Mouse (Mus musculus) embryonic stem cell, embryonic (primary cell): ENCODE measurements around the gene Fermt2.

Experiments used
- CTCF ChIA-PET, 4 experiments: fragments of 300-600 bp in 2 of 4; fragments of 350-600 bp in 2 of 4; sonication (Branson Sonifier 250); formaldehyde crosslinking; loops; one replicate each; lab custom pipeline; 2022; ENCODE audit warnings: inconsistent platforms in 2 of 4; lab: Charles Lee
- POLR2A ChIA-PET, 4 experiments: fragments of 300-600 bp in 2 of 4; fragments of 350-600 bp in 2 of 4; sonication (Branson Sonifier 250); formaldehyde crosslinking; loops; one replicate each; lab custom pipeline; 2022; ENCODE audit warnings: antibody characterized with exemption in 4 of 4, inconsistent platforms in 1 of 4; lab: Charles Lee

Fermt2 gene

GRCm38 (mm10) chr14:45460491-45460890, 69.4 kb downstream of the Fermt2 start:
- ChIA-PET CTCF (interaction anchor here in 3 of 4 experiments (0.6 to 1.1 kb wide), 3 partner anchors 28 to 46 kb away, joined by 3 to 4 read pairs (median 3); no protein-coding TSS in a partner anchor), POLR2A (interaction anchor here in 2 of 4 experiments (0.7 to 2.0 kb wide), 2 partner anchors 69 to 107 kb away, joined by 5 to 6 read pairs; partner anchors contain the start of gene Fermt2 (in 1 of the 2))

GRCm38 (mm10) chr14:45459877-45460276, 70.0 kb downstream of the Fermt2 start:
- ChIA-PET POLR2A (interaction anchor here in 1 of 4 experiments (2.0 kb wide), 1 partner anchor 69 kb away, joined by 5 read pairs; the partner anchor contains the start of gene Fermt2), CTCF (interaction anchor here in 3 of 4 experiments (0.6 to 1.1 kb wide), 3 partner anchors 28 to 46 kb away, joined by 3 to 4 read pairs (median 3); no protein-coding TSS in a partner anchor)

GRCm38 (mm10) chr14:45457003-45457402, 72.9 kb downstream of the Fermt2 start:
- ChIA-PET CTCF (interaction anchor here in 2 of 4 experiments (0.9 to 1.7 kb wide), 2 partner anchors 94 kb away, joined by 3 to 4 read pairs; no protein-coding TSS in a partner anchor), POLR2A (interaction anchor here in 3 of 4 experiments (0.6 to 4.7 kb wide), 11 partner anchors 9 to 108 kb away, joined by 3 to 32 read pairs (median 3); no protein-coding TSS in a partner anchor)

GRCm38 (mm10) chr14:45456502-45456846, 73.4 kb downstream of the Fermt2 start:
- ChIA-PET POLR2A (interaction anchor here in 3 of 4 experiments (0.6 to 4.7 kb wide), 12 partner anchors 9 to 109 kb away, joined by 3 to 32 read pairs (median 4); no protein-coding TSS in a partner anchor), CTCF (interaction anchor here in 3 of 4 experiments (0.5 to 1.7 kb wide), 3 partner anchors 33 to 95 kb away, joined by 3 to 4 read pairs (median 3); no protein-coding TSS in a partner anchor)

- CTCF ChIA-PET = interaction anchor here (0.5 to 1.7 kb wide), 6 partner anchors 14 to 95 kb away, joined by 3 to 5 read pairs (median 4); no protein-coding TSS in a partner anchor
- POLR2A ChIA-PET = interaction anchor here (0.8 to 4.7 kb wide), 15 partner anchors 10 to 110 kb away, joined by 3 to 32 read pairs (median 4); partner anchors contain the start of gene Fermt2 (in 1 of the 4)
Observed at GRCm38 (mm10) chr14:45455651-45456501, 74.0 kb downstream of the Fermt2 start.

- ChIA-PET POLR2A (interaction anchor here (0.6 to 4.7 kb wide), 20 partner anchors 7 to 148 kb away, joined by 3 to 32 read pairs (median 5); no protein-coding TSS in a partner anchor), CTCF (interaction anchor here in 2 of 4 experiments (0.6 to 1.3 kb wide), 4 partner anchors 9 to 212 kb away, joined by 3 to 4 read pairs (median 3); no protein-coding TSS in a partner anchor)
Observed at GRCm38 (mm10) chr14:45453538-45454233, 76.2 kb downstream of the Fermt2 start.

- ChIA-PET CTCF (interaction anchor here in 2 of 4 experiments (0.6 to 1.3 kb wide), 3 partner anchors 8 to 109 kb away, joined by 3 to 4 read pairs (median 3); no protein-coding TSS in a partner anchor), POLR2A (interaction anchor here (0.6 to 5.0 kb wide), 19 partner anchors 7 to 87 kb away, joined by 3 to 32 read pairs (median 6); no protein-coding TSS in a partner anchor)
Observed at GRCm38 (mm10) chr14:45452861-45453512, 76.9 kb downstream of the Fermt2 start.

GRCm38 (mm10) chr14:45452148-45452547, 77.8 kb downstream of the Fermt2 start:
- POLR2A ChIA-PET = interaction anchor here in 3 of 4 experiments (0.6 to 5.0 kb wide), 8 partner anchors 12 to 206 kb away, joined by 3 to 27 read pairs (median 4); partner anchors contain the start of gene Ddhd1 (in 1 of the 3)
- CTCF ChIA-PET = no interaction called here

GRCm38 (mm10) chr14:45451090-45451489, 78.8 kb downstream of the Fermt2 start:
- POLR2A ChIA-PET = interaction anchor here in 2 of 4 experiments (0.7 to 5.0 kb wide), 9 partner anchors 11 to 202 kb away, joined by 3 to 27 read pairs (median 3); no protein-coding TSS in a partner anchor
- CTCF ChIA-PET = interaction anchor here in 2 of 4 experiments (0.8 to 1.2 kb wide), 4 partner anchors 10 to 1252 kb away, joined by 3 to 4 read pairs (median 4); no protein-coding TSS in a partner anchor

GRCm38 (mm10) chr14:45446777-45447176, 83.1 kb downstream of the Fermt2 start:
- ChIA-PET CTCF (interaction anchor here (0.5 to 1.2 kb wide), 4 partner anchors 24 to 106 kb away, joined by 3 to 5 read pairs (median 4); no protein-coding TSS in a partner anchor), POLR2A (interaction anchor here (0.8 to 3.9 kb wide), 23 partner anchors 8 to 211 kb away, joined by 3 to 32 read pairs (median 5); partner anchors contain the start of genes Ddhd1 (in 2 of the 4) and Ero1l (in 1 of the 4))

GRCm38 (mm10) chr14:45445445-45445844, 84.5 kb downstream of the Fermt2 start:
- ChIA-PET POLR2A (interaction anchor here (0.6 to 3.9 kb wide), 60 partner anchors 8 to 213 kb away, joined by 3 to 32 read pairs (median 4); partner anchors contain the start of genes Ddhd1 (in 2 of the 4), Ero1l (in 2 of the 4), Fermt2 (in 1 of the 4) and Psmc6 (in 1 of the 4)), CTCF (interaction anchor here in 3 of 4 experiments (0.6 to 1.3 kb wide), 8 partner anchors 8 to 120 kb away, joined by 3 to 7 read pairs (median 3); no protein-coding TSS in a partner anchor)

GRCm38 (mm10) chr14:45444870-45445269, 85.0 kb downstream of the Fermt2 start:
- ChIA-PET POLR2A (interaction anchor here (0.7 to 3.9 kb wide), 53 partner anchors 8 to 213 kb away, joined by 3 to 32 read pairs (median 4); partner anchors contain the start of genes Ddhd1 (in 2 of the 4), Ero1l (in 2 of the 4), Fermt2 (in 1 of the 4) and Psmc6 (in 1 of the 4)), CTCF (interaction anchor here in 3 of 4 experiments (0.6 to 1.3 kb wide), 8 partner anchors 9 to 121 kb away, joined by 3 to 4 read pairs (median 3); no protein-coding TSS in a partner anchor)

- CTCF ChIA-PET = interaction anchor here in 1 of 4 experiments (0.7 kb wide), 1 partner anchor 963 kb away, joined by 10 read pairs; no protein-coding TSS in a partner anchor
- POLR2A ChIA-PET = interaction anchor here (0.6 to 1.8 kb wide), 7 partner anchors 11 to 330 kb away, joined by 3 to 8 read pairs (median 4); partner anchors contain the start of gene Fermt2 (in 1 of the 4)
Observed at GRCm38 (mm10) chr14:45442781-45443560, 86.9 kb downstream of the Fermt2 start.

GRCm38 (mm10) chr14:45441291-45441690, 88.6 kb downstream of the Fermt2 start:
- ChIA-PET POLR2A (interaction anchor here in 3 of 4 experiments (0.7 to 3.9 kb wide), 6 partner anchors 9 to 117 kb away, joined by 3 to 27 read pairs (median 6); partner anchors contain the start of gene Fermt2 (in 1 of the 3)), CTCF (no interaction called here)

- POLR2A ChIA-PET = interaction anchor here (0.6 to 3.9 kb wide), 25 partner anchors 9 to 220 kb away, joined by 3 to 27 read pairs (median 4); partner anchors contain the start of genes Gpr137c (in 1 of the 4) and Psmc6 (in 1 of the 4)
- CTCF ChIA-PET = interaction anchor here in 1 of 4 experiments (0.6 kb wide), 1 partner anchor 333 kb away, joined by 3 read pairs; no protein-coding TSS in a partner anchor
Observed at GRCm38 (mm10) chr14:45439387-45439786, 90.5 kb downstream of the Fermt2 start.
